ENCODE assay signal across 8 mouse cellular contexts in genomic region chr8:9934891-9935565, GRCm38 (mm10). TPM values are rescaled to one million over a fixed set of nuclear protein-coding genes. Genes with fewer than 3 reads are reported as not detected.
A peak's percentile ranks its signal among the peaks of the same experiment; 100 is the strongest.
DNase-seq lines count a peak whose midpoint lies in the region; ATAC-seq lines count a peak whose summit lies in the region.

No protein-coding gene starts in this region.

- H3K36me3 ChIP-seq in liver, embryonic 15.5 days (replicated peaks): no peaks in the 10 kb centered on the region
- no peaks in the 10 kb centered on the region for H3K36me3 ChIP-seq in neural tube, embryonic 14.5 days (ENCODE audit: control insufficient read depth, insufficient read depth, low read length)

- H3K9ac ChIP-seq in liver, embryonic 15.5 days: no peak overlapping the region
- H3K9ac ChIP-seq in neural tube, embryonic 14.5 days (replicated peaks; ENCODE audit: low read depth, low read length): no peak overlapping the region

- ATAC-seq in liver, embryonic 15.5 days (ENCODE audit: insufficient read depth): peak; percentile 74
- peak; percentile 63 for ATAC-seq in neural tube, embryonic 14.5 days (ENCODE audit: low read depth)

- 20% methylated on average over 10 of the region's 10 CpGs for WGBS in liver, embryonic 15.5 days (ENCODE audit: insufficient replicate concordance)
- WGBS in neural tube, embryonic 14.5 days: 36% methylated on average over 10 of the region's 10 CpGs

- no peak overlapping the region for H3K4me3 ChIP-seq in liver, embryonic 15.5 days (replicated peaks)
- no peak overlapping the region for H3K4me3 ChIP-seq in neural tube, embryonic 14.5 days (ENCODE audit: low read depth, low read length)

- no peaks in the 10 kb centered on the region for H3K9me3 ChIP-seq in liver, embryonic 15.5 days (replicated peaks)
- H3K9me3 ChIP-seq in neural tube, embryonic 14.5 days (ENCODE audit: control insufficient read depth, low read length): no peaks in the 10 kb centered on the region

- peak; percentile 1 for DNase-seq in ovary, postnatal 10 days (ENCODE audit: low spot score)
- no peak for DNase-seq in ovary, adult 18-20 months (ENCODE audit: low spot score)
- DNase-seq in cerebellum, adult 9-10 months: peak; percentile 68
- peak; percentile 31 to 64 for DNase-seq in frontal cortex, postnatal 36 days (ENCODE audit: low spot score in 2 of 2)
- peak; percentile 25 to 64 for DNase-seq in kidney, postnatal 36 days
- DNase-seq in thymus, postnatal 10 days (ENCODE audit: low spot score in 2 of 2): peak; percentile 6 to 47

- H3K27ac ChIP-seq in liver, embryonic 15.5 days (replicated peaks): no peak overlapping the region
- H3K27ac ChIP-seq in neural tube, embryonic 14.5 days (ENCODE audit: low read depth, low read length): no peak overlapping the region

- H3K4me2 ChIP-seq in liver, embryonic 15.5 days: no peak overlapping the region
- H3K4me2 ChIP-seq in neural tube, embryonic 14.5 days (ENCODE audit: low read depth, low read length): no peak overlapping the region

- H3K4me1 ChIP-seq in liver, embryonic 15.5 days (replicated peaks): no peaks in the 10 kb centered on the region
- no peaks in the 10 kb centered on the region for H3K4me1 ChIP-seq in neural tube, embryonic 14.5 days (ENCODE audit: control insufficient read depth, insufficient read depth, low read length)

- H3K27me3 ChIP-seq in liver, embryonic 15.5 days: no peaks in the 10 kb centered on the region
- no peaks in the 10 kb centered on the region for H3K27me3 ChIP-seq in neural tube, embryonic 14.5 days (ENCODE audit: control insufficient read depth, insufficient read depth, low read length)

RNA-seq across cellular contexts. Expression of gene Lig4, which starts 42.5 kb away (rescaled TPM):
- 0.66 and 0.70 TPM in 2 replicates for polyA plus RNA-seq in liver, embryonic 15.5 days (2015; fragmentation: Nextera tagmentation; extraction: Ambion mirVana)
- 10.1 and 13.1 TPM in 2 replicates for polyA plus RNA-seq in neural tube, embryonic 14.5 days (2014; fragmentation: Nextera tagmentation; extraction: Ambion mirVana)

RNA-seq across cellular contexts. Expression of gene Abhd13, which starts 42.5 kb away (rescaled TPM):
- 4.6 TPM in 2 replicates for polyA plus RNA-seq in liver, embryonic 15.5 days (2015; fragmentation: Nextera tagmentation; extraction: Ambion mirVana)
- polyA plus RNA-seq in neural tube, embryonic 14.5 days (2014; fragmentation: Nextera tagmentation; extraction: Ambion mirVana): 17.6 and 20.4 TPM in 2 replicates
